Mouse (Mus musculus) left cerebral cortex, postnatal 4 days (tissue): ENCODE results near the gene Igf1r. TPM values are rescaled to one million over a fixed set of nuclear protein-coding genes. Genes with fewer than 3 reads are reported as not detected.

Source experiments
- DNase-seq: peaks from one replicate; pipeline ENCODE4 v3.0.0-alpha.2; 2022
- intact Hi-C: fragments of 180-260 bp; cut with DNase I; formaldehyde crosslinking; loops from one replicate; pipeline ENCODE4 v1.15.1; 2025
- total RNA-seq, 2 experiments: library from RNA; stranded (reverse); gene quantifications; 2 replicates each; pipeline ENCODE4 v1.2.3; 2021

The Igf1r gene
- total RNA-seq, 2 experiments from 2014 or later = 64.2 to 70.0 TPM

- DNase-seq = no peak
Observed at GRCm38 (mm10) chr7:68140041-68140807, 187.6 kb downstream of the Igf1r start.

DNA sequence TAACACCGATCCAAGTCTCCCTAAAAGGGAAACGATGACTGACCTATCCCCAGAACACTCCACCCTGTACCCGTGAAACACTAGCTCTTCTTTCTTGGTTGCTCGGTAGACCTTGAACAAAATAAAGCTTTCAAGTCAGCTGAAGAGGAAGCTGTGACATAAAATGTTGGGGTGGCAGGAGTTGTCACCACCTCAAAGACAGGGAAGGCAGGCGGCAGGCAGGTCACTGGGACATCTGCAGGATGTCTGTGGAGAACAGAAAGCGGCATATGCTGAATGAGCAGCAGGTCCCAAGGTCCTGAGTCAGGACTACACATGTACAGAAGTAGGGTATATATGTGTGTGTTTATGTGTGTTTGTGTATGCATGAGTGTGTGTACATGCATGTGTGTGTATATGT, 191.6 kb downstream of the Igf1r start:
- intact Hi-C loops = no loop called here
- no peak for DNase-seq

More at GRCm38 (mm10) chr7:68140041-68140807, 187.6 kb downstream of the Igf1r start:
- intact Hi-C loops = no loop called here

DNA sequence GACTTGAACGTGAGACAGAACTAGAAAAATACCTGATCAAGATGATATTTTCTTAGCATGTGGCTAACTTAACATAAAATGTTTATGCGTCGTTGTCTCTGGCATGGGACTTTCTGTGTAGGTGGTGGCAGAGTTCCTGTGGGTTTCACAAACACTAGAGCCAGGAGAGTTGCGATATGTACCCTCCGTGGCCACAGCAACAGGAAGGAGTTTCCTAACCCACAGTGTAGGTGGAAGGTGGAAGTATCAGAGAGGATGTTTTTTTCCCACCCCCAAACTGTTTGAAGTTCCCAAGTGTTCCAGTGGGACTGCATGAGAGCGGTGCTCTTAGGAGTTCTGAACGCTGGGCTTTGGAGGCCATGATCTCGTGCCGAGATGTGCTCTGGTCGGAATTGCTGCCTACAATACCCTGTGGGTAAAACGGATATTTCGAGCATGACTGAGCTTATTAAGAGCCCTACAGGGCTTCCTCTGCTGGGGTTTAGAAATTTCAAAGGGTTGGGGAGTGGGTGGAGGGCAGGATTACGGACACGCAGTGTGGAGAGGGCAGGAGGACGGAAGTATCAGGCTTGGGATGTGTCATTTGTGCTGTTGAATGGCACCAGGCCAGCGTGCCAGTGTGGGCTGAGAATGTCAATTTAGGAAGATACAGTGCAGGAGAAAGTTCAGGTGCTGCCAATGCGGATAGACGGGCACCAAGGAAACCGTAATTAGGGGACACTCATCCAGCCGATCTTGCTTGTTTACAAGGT, 195.8 kb downstream of the Igf1r start:
- intact Hi-C loops = no loop called here
- peak; percentile 42 for DNase-seq

GRCm38 (mm10) chr7:68151892-68152291, 199.3 kb downstream of the Igf1r start:
- no peak for DNase-seq
- intact Hi-C loops = no loop called here

DNA sequence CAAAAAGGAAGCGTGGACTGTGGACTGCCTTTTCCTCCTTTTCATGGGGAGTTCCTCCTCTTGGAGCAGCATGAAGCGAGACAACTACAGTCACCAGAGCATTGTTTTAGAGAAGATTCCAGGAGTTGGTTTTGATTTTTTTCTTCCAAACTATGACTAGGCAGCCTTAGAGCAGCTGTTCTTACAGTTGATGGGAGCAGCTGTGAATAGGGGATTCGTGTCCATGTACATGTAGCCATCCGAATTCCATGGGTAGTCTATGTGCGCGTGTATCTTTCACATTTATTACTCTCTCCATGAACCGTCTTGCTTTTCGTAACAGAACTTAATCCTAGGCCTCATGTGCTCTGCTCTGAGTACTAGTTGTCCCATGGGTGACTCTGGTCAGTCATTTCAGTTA, 199.8 kb downstream of the Igf1r start:
- DNase-seq = no peak
- intact Hi-C loops = no loop called here

DNA sequence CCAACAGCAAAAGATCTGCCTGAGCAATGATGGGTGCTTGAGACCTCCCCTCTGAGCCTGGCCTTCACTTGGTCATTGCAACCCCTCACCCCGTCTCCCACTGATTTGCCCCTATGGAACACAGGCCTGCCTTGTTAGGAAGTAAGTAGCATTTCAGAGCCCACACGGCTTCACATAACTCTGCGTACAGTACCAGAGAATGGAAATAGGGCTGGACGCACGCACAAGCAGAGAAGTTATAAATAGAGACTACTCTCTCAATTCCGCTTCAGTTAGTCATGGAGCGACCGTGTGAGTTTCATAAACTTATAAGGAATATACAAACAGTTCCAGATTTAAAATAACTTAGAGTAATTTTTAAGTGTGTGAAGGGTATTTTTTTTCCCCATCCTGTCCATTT, 200.6 kb downstream of the Igf1r start:
- intact Hi-C loops = no loop called here
- no peak for DNase-seq

GRCm38 (mm10) chr7:68154588-68154987, 202.0 kb downstream of the Igf1r start:
- DNase-seq = no peak
- intact Hi-C loops = no loop called here

DNA sequence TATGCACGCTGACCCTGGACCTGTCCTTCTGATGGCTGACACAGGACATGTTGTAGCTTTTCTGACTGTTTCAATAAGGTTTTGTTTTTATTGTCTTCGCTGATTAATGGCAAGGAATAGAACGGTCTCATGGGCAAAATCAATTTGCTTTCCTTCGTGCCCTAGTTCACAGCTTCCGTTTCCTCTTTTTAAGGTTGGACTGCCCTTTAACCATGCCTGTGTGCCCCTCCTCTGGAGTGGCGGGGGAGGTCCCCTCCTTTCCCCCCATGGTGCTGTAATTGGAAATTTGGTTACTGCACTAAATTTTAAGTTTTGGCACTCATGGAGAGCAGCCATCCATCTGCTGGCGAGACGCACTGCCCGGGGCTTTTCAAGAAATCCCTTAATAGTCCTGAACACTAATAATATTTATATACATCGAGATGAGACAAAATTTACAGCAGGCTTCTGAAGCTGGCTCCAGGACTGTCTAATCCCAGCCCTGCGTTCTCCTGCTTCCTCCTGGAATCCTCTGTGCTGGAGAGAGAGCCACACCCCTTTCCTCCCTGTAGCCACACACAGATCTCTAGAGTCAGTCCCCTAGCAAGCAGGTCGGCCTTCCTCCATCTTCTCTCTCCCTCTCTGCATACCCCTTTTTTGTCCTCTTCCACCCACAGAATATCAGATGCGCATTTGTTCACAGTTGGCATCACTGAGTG, 207.6 kb downstream of the Igf1r start:
- intact Hi-C loops = no loop called here
- no peak for DNase-seq

GRCm38 (mm10) chr7:68164074-68164473, 211.4 kb downstream of the Igf1r start:
- DNase-seq = no peak

GRCm38 (mm10) chr7:68172776-68173175, 220.1 kb downstream of the Igf1r start:
- intact Hi-C loops = no loop called here
- DNase-seq = peak; percentile 57

More at GRCm38 (mm10) chr7:68164074-68164473, 211.4 kb downstream of the Igf1r start:
- intact Hi-C loops = no loop called here

- intact Hi-C loops = no loop called here
- DNase-seq = no peak
Observed at GRCm38 (mm10) chr7:68179672-68180071, 227.0 kb downstream of the Igf1r start.

- no peak for DNase-seq
- intact Hi-C loops = no loop called here
Observed at GRCm38 (mm10) chr7:68181104-68181503, 228.5 kb downstream of the Igf1r start.

DNA sequence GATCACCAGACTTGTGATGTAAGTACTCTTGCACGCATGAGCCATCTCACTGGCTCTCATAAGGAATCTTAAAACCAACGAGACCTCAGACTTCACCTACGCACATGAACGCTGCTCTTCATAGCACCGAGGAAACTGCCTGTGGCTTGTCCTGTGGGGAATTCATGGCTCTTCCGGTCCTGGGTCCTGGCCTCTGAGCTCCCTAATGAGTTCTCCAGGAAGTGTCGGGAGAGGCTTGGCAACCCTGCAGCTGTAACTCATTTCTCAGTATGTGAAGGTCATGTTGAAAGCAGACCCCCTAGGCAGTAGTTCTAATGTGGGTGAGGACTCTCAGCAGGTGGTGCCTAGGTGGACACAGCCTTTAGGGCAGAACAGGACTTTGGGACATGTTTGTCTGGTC, 229.4 kb downstream of the Igf1r start:
- DNase-seq = no peak
- intact Hi-C loops = no loop called here

DNA sequence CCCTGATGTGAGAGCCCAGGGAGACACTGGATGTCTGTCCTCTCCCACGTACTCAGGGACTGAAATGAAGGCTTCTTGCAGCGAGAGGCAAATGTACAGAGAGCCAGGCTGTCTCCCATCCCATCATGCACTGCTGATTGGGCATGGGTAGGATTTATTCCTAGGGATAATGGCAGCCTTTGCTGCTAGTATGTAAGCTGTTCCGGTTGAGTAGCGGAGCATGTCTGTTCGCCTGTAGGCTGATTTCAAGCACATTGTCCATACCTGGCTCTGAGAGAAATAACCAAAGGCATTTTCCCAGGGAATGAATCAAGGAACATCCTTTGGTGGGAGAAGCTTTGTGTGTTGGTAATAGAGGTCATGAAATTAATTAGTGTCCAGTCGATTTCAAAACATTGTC, 230.1 kb downstream of the Igf1r start:
- intact Hi-C loops = no loop called here

GRCm38 (mm10) chr7:68183421-68183820, 230.8 kb downstream of the Igf1r start:
- no peak for DNase-seq
- intact Hi-C loops = no loop called here

More for the DNA sequence above, 230.1 kb downstream of the Igf1r start:
- DNase-seq = no peak

- intact Hi-C loops = no loop called here
- no peak for DNase-seq
Observed at GRCm38 (mm10) chr7:68189211-68189610, 236.6 kb downstream of the Igf1r start.

DNA sequence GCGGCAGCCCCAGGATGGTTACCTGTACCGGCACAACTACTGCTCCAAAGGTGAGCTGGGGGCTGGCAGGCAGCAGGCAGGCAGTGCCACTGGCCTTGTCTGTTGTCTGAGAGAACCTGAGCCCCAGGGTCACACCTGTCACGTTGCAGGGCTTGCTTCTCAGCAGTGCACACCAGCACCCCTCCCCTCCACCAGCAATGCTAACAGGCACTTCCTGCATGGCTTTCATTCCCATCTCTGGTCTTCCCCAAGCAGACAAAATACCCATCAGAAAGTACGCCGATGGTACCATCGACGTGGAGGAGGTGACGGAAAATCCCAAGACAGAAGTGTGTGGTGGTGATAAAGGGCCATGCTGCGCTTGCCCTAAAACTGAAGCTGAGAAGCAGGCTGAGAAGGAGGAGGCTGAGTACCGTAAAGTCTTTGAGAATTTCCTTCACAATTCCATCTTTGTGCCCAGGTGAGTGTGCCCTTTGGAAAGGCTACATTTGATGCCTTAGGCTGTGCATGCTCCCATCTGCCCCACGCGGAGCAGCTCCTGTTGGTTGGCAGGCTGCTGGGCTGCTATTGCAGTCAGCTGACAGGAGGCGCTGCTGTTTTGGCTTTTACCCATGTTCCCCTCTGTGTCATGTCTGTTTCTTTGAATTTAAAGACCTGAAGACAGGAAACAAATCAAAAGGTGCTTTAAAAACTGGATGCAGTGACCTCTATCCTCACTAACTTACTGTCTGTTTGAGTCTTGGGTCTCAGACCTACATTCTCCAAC, 237.2 kb downstream of the Igf1r start:
- intact Hi-C loops = no loop called here

DNA sequence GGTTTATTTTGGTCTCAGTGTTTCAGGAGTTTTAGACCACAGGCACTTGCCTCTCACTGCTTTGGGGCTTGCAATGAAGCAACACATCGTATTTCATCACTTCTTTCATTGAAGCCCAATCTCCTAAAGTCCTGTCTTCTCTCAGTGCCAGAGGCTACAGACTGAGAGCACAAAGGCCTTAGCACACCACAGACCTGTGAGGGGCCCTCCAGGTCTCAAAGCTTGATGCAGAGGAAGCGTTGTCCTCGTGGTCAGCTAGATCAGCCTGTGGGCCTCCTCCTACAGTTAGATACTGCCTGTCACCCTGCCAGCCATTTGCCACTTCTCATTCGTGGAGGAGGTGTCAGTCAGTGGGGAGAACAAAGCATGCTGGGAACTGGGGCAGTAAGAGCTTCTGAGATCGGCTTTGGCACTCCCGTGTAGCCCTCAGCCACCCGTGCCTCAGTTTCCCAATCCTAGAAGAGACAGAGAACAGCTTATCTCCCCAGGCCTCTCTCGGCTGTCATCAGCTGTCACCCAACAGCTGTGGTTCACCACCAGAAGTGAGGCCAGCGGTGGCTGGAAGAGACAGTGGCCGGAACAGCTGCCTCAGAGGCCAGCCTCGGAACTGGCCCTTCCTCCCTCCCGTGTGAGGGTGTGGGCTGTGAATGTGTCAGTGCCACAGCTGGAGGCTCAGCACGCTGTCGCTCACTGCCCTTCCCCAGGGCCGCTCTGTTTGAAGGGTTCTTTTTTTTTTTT, 241.5 kb downstream of the Igf1r start:
- intact Hi-C loops = no loop called here
- DNase-seq = no peak

More for the DNA sequence above, 237.2 kb downstream of the Igf1r start:
- no peak for DNase-seq

DNA sequence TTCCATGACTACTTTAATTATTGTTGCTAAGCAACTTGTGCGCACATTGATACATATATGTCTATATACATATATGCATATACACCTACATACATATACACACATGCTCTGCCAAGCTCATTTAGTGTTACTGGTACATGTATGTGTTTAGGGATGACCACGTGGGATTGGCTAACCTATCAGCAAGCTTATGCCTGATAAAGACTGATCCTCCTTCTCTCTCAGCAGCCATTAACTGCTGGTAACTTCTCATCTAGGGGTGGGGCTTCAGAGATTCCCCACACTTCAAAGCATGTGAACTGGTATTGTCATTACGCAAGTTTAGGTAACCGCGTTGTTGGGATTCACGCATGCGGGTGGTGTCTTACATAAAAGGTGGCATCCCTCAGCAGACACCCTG, 247.0 kb downstream of the Igf1r start:
- DNase-seq = no peak
- intact Hi-C loops = no loop called here
